Mouse (Mus musculus): Measurements from ENCODE around the gene Plekha6. TPM values are rescaled to one million over a fixed set of nuclear protein-coding genes. Genes with fewer than 3 reads are reported as not detected.

Plekha6 gene
- total RNA-seq, 1 experiment, result 3.5 TPM

DNA sequence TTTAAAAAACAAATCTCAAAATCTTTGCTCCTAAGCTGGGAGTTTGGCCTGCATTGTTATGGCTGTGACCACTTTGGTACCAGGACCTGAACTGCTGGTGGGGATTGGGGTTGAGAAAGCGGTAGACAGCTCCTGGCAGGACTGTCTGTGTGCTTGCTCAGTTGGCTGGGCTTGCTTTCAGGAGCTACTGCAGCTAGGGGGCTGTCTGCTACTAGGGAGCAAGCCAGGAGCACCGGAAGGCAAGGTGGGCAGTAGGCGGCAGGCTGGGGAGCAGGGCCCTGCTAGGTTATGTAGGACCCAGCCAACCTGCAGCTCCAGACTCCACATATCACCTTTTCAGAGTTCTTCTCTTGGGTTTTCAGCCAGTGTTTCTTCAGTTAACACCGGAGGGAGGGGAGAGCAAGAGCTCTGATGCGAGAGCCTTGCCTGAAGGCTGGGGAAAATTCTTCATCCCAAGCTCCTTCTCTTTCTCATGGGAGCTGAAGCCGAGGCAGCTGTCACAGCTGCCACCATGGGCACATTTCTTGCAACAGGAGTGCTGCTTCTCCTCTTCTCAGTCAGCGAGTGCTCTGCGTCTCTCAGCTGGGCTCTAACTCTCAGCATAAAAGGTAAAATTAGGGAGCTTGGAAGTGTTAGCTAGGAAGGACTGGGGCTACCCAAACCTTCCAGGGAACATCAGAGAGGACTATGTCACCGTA lies 62.1 kb downstream of the Plekha6 start:
- TF ChIP-seq ZNF384 (IDR thresholded peaks at IDR 0.05; ENCODE audit: low read depth, low read length), result no peak
- TF ChIP-seq CHD2 (IDR thresholded peaks at IDR 0.05; ENCODE audit: low read depth, low read length), result no peak
- no peak for TF ChIP-seq HCFC1 (IDR thresholded peaks at IDR 0.05; ENCODE audit: borderline replicate concordance, insufficient read depth, low read length)
- no peak for TF ChIP-seq ZC3H11A (IDR thresholded peaks at IDR 0.05; ENCODE audit: borderline replicate concordance, low read depth, low read length)
- no peak for TF ChIP-seq MAFK (IDR thresholded peaks at IDR 0.05; ENCODE audit: insufficient read depth, low read depth, low read length)
- in situ Hi-C loops (cut with MboI; ENCODE audit: low sequenced_read_pairs in 2 of 2, unreplicated experiment in 2 of 2), result no loop called here
- Histone ChIP-seq H3K4me3 (ENCODE audit: insufficient read depth in 1 of 2, low read depth in 1 of 2, low read length in 2 of 2, poor library complexity in 1 of 2, severe bottlenecking in 1 of 2) (no peak overlapping the region), H3K27ac (ENCODE audit: insufficient read depth, low read depth, low read length, poor library complexity, severe bottlenecking) (no peak overlapping the region), H3K9me3 (ENCODE audit: control insufficient read depth, insufficient read depth, low read depth, low read length) (no peaks in the 10 kb centered on the region), H3K36me3 (ENCODE audit: control insufficient read depth, insufficient read depth, low read length, poor library complexity, severe bottlenecking) (no peaks in the 10 kb centered on the region), H3K9ac (ENCODE audit: insufficient read depth, low read depth, low read length, poor library complexity, severe bottlenecking) (no peak overlapping the region), H3K4me1 (ENCODE audit: control insufficient read depth in 2 of 2, insufficient read depth in 2 of 2, low read length in 2 of 2, poor library complexity in 1 of 2) (peaks cover 3 to 7% of the 10 kb centered on the region in 2 experiments; a peak in 3 of 4 replicates)
- DNase-seq (ENCODE audit: low read depth, low spot score), result no peak

DNA sequence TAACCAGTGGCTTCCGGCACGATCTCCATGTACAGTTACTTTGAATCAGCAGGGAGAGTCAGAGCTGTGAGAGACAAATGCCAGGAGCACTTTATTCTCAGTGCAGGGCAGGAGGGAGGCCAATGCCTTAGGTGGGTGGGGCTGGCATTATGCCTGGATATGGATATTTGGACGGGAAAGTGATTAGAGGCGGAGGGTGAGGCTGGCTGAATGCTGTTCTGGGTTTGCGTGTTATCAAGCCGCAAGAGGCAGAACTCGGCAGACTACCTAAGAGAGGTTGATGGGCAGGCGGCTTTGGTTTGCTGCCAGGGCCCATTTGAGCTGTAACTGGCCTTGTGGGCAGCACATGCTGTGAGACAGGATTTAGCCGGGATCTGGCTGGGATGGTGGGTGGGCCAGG lies 62.9 kb downstream of the Plekha6 start:
- Histone ChIP-seq H3K9ac (ENCODE audit: insufficient read depth, low read depth, low read length, poor library complexity, severe bottlenecking) (no peak overlapping the region), H3K27ac (ENCODE audit: insufficient read depth, low read depth, low read length, poor library complexity, severe bottlenecking) (no peak overlapping the region), H3K36me3 (ENCODE audit: control insufficient read depth, insufficient read depth, low read length, poor library complexity, severe bottlenecking) (no peaks in the 10 kb centered on the region), H3K4me1 (ENCODE audit: control insufficient read depth in 2 of 2, insufficient read depth in 2 of 2, low read length in 2 of 2, poor library complexity in 1 of 2) (peaks cover 3 to 7% of the 10 kb centered on the region in 2 experiments; a peak in 3 of 4 replicates), H3K4me3 (ENCODE audit: insufficient read depth in 1 of 2, low read depth in 1 of 2, low read length in 2 of 2, poor library complexity in 1 of 2, severe bottlenecking in 1 of 2) (no peak overlapping the region), H3K9me3 (ENCODE audit: control insufficient read depth, insufficient read depth, low read depth, low read length) (no peaks in the 10 kb centered on the region)
- no peak for DNase-seq (ENCODE audit: low read depth, low spot score)
- TF ChIP-seq MAFK (IDR thresholded peaks at IDR 0.05; ENCODE audit: insufficient read depth, low read depth, low read length) (no peak), CHD2 (IDR thresholded peaks at IDR 0.05; ENCODE audit: low read depth, low read length) (no peak), HCFC1 (IDR thresholded peaks at IDR 0.05; ENCODE audit: borderline replicate concordance, insufficient read depth, low read length) (no peak), ZNF384 (IDR thresholded peaks at IDR 0.05; ENCODE audit: low read depth, low read length) (no peak), ZC3H11A (IDR thresholded peaks at IDR 0.05; ENCODE audit: borderline replicate concordance, low read depth, low read length) (no peak)
- in situ Hi-C loops (cut with MboI; ENCODE audit: low sequenced_read_pairs in 2 of 2, unreplicated experiment in 2 of 2), result no loop called here

DNA sequence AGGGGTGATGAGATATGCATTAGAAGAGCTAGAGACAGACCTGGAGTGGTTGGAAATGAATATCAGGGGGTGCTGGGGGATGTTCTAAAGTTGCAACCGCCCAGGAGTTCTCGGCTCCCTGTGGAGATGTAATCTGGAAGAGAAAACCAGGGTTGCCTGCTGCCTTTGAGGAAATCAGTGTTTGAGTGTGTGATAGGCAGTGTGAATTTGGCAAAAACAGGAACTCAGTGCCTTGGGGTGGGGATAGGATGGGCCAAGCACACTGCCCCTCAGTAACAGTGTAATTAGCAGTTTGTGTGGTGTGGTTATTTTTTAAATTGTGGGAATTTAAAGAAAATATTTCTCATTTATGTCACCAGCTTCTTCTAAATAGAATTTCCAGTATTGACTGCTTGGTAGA lies 63.4 kb downstream of the Plekha6 start:
- no peak overlapping the region for H3K9ac ChIP-seq (ENCODE audit: insufficient read depth, low read depth, low read length, poor library complexity, severe bottlenecking)
- H3K4me3 ChIP-seq (ENCODE audit: insufficient read depth in 1 of 2, low read depth in 1 of 2, low read length in 2 of 2, poor library complexity in 1 of 2, severe bottlenecking in 1 of 2), result no peak overlapping the region
- peaks cover 3 to 7% of the 10 kb centered on the region in 2 experiments; a peak in 3 of 4 replicates for H3K4me1 ChIP-seq (ENCODE audit: control insufficient read depth in 2 of 2, insufficient read depth in 2 of 2, low read length in 2 of 2, poor library complexity in 1 of 2)
- in situ Hi-C loops (cut with MboI; ENCODE audit: low sequenced_read_pairs in 2 of 2, unreplicated experiment in 2 of 2), result no loop called here
- DNase-seq (ENCODE audit: low read depth, low spot score), result no peak
- no peak overlapping the region for H3K27ac ChIP-seq (ENCODE audit: insufficient read depth, low read depth, low read length, poor library complexity, severe bottlenecking)
- TF ChIP-seq ZC3H11A (IDR thresholded peaks at IDR 0.05; ENCODE audit: borderline replicate concordance, low read depth, low read length) (no peak), CHD2 (IDR thresholded peaks at IDR 0.05; ENCODE audit: low read depth, low read length) (no peak), ZNF384 (IDR thresholded peaks at IDR 0.05; ENCODE audit: low read depth, low read length) (no peak), HCFC1 (IDR thresholded peaks at IDR 0.05; ENCODE audit: borderline replicate concordance, insufficient read depth, low read length) (no peak), MAFK (IDR thresholded peaks at IDR 0.05; ENCODE audit: insufficient read depth, low read depth, low read length) (no peak)
- no peaks in the 10 kb centered on the region for H3K9me3 ChIP-seq (ENCODE audit: control insufficient read depth, insufficient read depth, low read depth, low read length)
- no peaks in the 10 kb centered on the region for H3K36me3 ChIP-seq (ENCODE audit: control insufficient read depth, insufficient read depth, low read length, poor library complexity, severe bottlenecking)

DNA sequence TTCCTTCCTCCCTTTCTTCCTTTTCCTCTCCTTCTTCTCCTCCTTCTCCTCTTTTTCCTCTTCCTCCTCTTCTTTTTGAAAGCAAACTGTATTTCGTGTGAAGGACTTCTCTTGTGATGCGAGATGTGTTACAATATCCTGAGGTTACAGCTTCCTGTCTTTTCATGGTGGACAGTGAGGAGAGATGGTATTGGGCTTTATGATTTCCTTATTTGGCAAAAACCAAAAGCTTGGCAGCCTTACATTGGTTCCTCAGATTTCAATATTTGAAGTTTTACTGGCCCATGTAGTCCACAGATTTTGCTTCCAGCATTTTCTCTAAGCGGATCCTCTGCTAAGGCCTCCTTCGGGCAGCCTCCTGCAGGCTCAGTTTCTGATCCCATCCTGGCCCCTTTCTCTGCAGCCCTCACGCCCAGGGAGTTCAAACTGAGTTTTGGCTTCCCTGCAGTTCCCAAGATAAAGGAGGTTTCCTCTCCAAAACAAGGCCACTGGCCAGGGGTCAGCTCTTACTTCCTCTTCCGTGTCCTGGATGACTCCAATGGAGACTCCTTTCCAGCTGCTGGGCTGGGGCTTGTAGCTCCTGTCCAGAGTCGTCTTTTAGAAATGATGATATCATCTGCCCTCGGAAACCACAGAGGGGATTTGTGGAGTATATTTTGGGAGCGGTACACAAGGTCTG lies 64.9 kb downstream of the Plekha6 start:
- no peak overlapping the region for H3K9ac ChIP-seq (ENCODE audit: insufficient read depth, low read depth, low read length, poor library complexity, severe bottlenecking)
- peaks cover 3 to 7% of the 10 kb centered on the region in 2 experiments; a peak in 3 of 4 replicates for H3K4me1 ChIP-seq (ENCODE audit: control insufficient read depth in 2 of 2, insufficient read depth in 2 of 2, low read length in 2 of 2, poor library complexity in 1 of 2)
- no peaks in the 10 kb centered on the region for H3K9me3 ChIP-seq (ENCODE audit: control insufficient read depth, insufficient read depth, low read depth, low read length)
- H3K36me3 ChIP-seq (ENCODE audit: control insufficient read depth, insufficient read depth, low read length, poor library complexity, severe bottlenecking), result no peaks in the 10 kb centered on the region
- H3K4me3 ChIP-seq (ENCODE audit: insufficient read depth in 1 of 2, low read depth in 1 of 2, low read length in 2 of 2, poor library complexity in 1 of 2, severe bottlenecking in 1 of 2), result no peak overlapping the region
- in situ Hi-C loops (cut with MboI; ENCODE audit: low sequenced_read_pairs in 2 of 2, unreplicated experiment in 2 of 2), result no loop called here
- TF ChIP-seq HCFC1 (IDR thresholded peaks at IDR 0.05; ENCODE audit: borderline replicate concordance, insufficient read depth, low read length) (no peak), MAFK (IDR thresholded peaks at IDR 0.05; ENCODE audit: insufficient read depth, low read depth, low read length) (no peak), ZC3H11A (IDR thresholded peaks at IDR 0.05; ENCODE audit: borderline replicate concordance, low read depth, low read length) (no peak), CHD2 (IDR thresholded peaks at IDR 0.05; ENCODE audit: low read depth, low read length) (no peak), ZNF384 (IDR thresholded peaks at IDR 0.05; ENCODE audit: low read depth, low read length) (no peak)
- no peak overlapping the region for H3K27ac ChIP-seq (ENCODE audit: insufficient read depth, low read depth, low read length, poor library complexity, severe bottlenecking)
- no peak for DNase-seq (ENCODE audit: low read depth, low spot score)

Measured in ES-E14 (cell line).